Mouse (Mus musculus) liver, embryonic 16.5 days (tissue): ENCODE measurements around the gene Erbb2. TPM values are rescaled to one million over a fixed set of nuclear protein-coding genes. Genes with fewer than 3 reads are reported as not detected.

Experiments used
- ATAC-seq: fragments of 200-750 bp; cut with Nextera tagmentation; 2 replicates; pipeline ENCODE4 v1.8.0; 2017; ENCODE audit warnings: low read depth, mild to moderate bottlenecking, moderate number of reproducible peaks, moderate library complexity
- H3K27ac ChIP-seq: fragments of 300-500 bp; sonication (generic); 2 replicates; pipeline ENCODE4 v1.5.1; 2014; ENCODE audit warnings: mild to moderate bottlenecking, low read length
- H3K27me3 ChIP-seq: fragments of 300-500 bp; sonication (generic); 2 replicates; pipeline ENCODE4 v1.6.1; 2014; ENCODE audit warnings: low read depth, low read length, mixed read lengths; ENCODE audit not compliant: control insufficient read depth, insufficient read depth
- H3K36me3 ChIP-seq: fragments of 300-500 bp; sonication (generic); 2 replicates; pipeline ENCODE4 v1.6.1; 2014; ENCODE audit warnings: mild to moderate bottlenecking; ENCODE audit not compliant: control insufficient read depth, insufficient read depth
- H3K4me1 ChIP-seq: fragments of 300-500 bp; sonication (generic); 2 replicates; pipeline ENCODE4 v1.6.1; 2014; ENCODE audit warnings: low read depth, low read length, mixed read lengths; ENCODE audit not compliant: control insufficient read depth
- H3K4me2 ChIP-seq: fragments of 300-500 bp; sonication (generic); 2 replicates; pipeline ENCODE4 v1.6.1; 2014; ENCODE audit warnings: low read depth, low read length, mixed read lengths
- H3K4me3 ChIP-seq: fragments of 300-500 bp; sonication (generic); 2 replicates; pipeline ENCODE4 v1.5.1; 2014; ENCODE audit warnings: low read depth, mild to moderate bottlenecking, low read length
- H3K9ac ChIP-seq: fragments of 300-500 bp; sonication (generic); 2 replicates; pipeline ENCODE4 v1.6.1; 2014; ENCODE audit warnings: low read depth, low read length
- H3K9me3 ChIP-seq: fragments of 300-500 bp; sonication (generic); replicated peaks from 2 replicates; pipeline ENCODE4 v1.6.1; 2016; ENCODE audit warnings: low read length; ENCODE audit not compliant: control insufficient read depth
- WGBS: fragments of 180-500 bp; shearing (Covaris S2); extraction: QIAGEN DNeasy Blood & Tissue Kit; methylation state at CpG from one replicate; pipeline ENCODE4 v1.1.7; 2014; ENCODE audit not compliant: insufficient replicate concordance; 5-methylcytosine and 5-hydroxymethylcytosine counted together
- polyA plus RNA-seq: library from polyadenylated mRNA; unstranded; fragments of >200 nt; fragmentation: Nextera tagmentation; extraction: Ambion mirVana; gene quantifications from 2 replicates; pipeline ENCODE4 v1.2.1, GENCODE M21; 2015

Erbb2 gene
- polyA plus RNA-seq, 1 experiment from 2014 or later = 2.1 TPM

DNA sequence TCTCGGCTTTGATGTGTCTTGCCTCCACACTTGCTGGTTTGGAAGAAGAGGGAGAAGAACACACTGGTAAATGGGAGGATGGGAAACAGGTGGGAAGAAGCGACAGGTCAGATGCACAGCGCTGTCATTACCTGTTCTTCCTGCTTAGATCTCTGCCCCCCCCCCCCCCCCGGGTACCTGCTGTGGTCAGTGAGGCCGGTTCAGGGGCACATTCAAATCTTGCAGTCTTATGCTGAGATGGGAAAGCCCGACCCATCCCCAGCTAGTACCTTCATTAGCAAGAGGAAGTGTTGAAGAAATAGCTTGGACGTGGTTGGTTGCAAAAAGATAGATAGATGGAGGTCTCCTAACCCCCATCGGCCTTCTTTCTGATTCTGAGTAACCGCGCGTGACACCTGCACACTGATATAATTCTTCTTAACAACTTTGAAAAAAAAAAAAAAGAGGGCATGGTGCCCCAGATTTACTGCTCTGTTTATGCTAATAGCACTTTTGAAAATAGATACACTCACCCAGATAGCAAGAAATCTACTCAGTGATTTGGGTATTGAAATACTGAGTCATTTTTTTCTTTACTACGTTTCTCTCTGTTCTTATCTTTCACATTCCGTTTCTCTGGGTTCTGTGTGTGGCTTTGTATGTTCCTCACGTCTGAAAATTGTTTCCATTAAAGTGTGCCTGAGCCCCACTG lies 64.9 kb downstream of the Erbb2 start:
- no peak for ATAC-seq
- Histone ChIP-seq H3K4me2 (no peak overlapping the region), H3K36me3 (no peaks in the 10 kb centered on the region), H3K27ac (no peak overlapping the region), H3K9ac (no peak overlapping the region), H3K27me3 (no peaks in the 10 kb centered on the region), H3K4me1 (no peaks in the 10 kb centered on the region), H3K4me3 (no peak overlapping the region), H3K9me3 (no peaks in the 10 kb centered on the region)
- 54% methylated on average over 14 of the region's 14 CpGs for WGBS

GRCm38 (mm10) chr11:98479026-98479939 lies 67.0 kb downstream of the Erbb2 start:
- Histone ChIP-seq H3K27me3 (no peaks in the 10 kb centered on the region), H3K27ac (no peak overlapping the region), H3K9ac (no peak overlapping the region), H3K4me3 (no peak overlapping the region), H3K4me1 (no peaks in the 10 kb centered on the region), H3K36me3 (no peaks in the 10 kb centered on the region), H3K9me3 (no peaks in the 10 kb centered on the region), H3K4me2 (no peak overlapping the region)
- ATAC-seq = no peak
- WGBS = 52% methylated on average over 13 of the region's 13 CpGs

- Histone ChIP-seq H3K9me3 (no peaks in the 10 kb centered on the region), H3K27me3 (no peaks in the 10 kb centered on the region), H3K36me3 (no peaks in the 10 kb centered on the region), H3K4me2 (no peak overlapping the region), H3K4me3 (no peak overlapping the region), H3K9ac (no peak overlapping the region), H3K27ac (no peak overlapping the region), H3K4me1 (no peaks in the 10 kb centered on the region)
- ATAC-seq = no peak
- WGBS = 66% methylated on average over 12 of the region's 12 CpGs
Observed at GRCm38 (mm10) chr11:98479940-98480497, 67.7 kb downstream of the Erbb2 start.

DNA sequence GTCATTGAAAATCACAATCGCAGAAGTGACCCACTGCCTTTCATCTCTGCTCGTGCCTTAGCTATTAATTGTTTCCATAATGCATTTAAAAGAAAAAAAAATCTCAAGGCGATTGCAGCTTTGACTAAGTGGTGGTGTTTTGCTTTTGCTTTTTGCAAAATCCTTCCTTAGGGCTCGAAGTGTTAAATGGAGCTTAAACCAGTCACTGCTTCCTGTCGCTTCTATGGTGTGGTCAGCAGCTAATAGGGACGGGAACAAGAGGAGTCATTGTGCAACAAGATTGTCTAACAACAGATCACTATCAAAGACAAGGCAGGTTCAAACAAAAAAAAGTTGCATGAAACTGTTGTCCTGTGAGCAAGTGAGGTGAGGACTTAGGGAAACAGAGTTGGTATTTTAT lies 69.0 kb downstream of the Erbb2 start:
- Histone ChIP-seq H3K4me2 (no peak overlapping the region), H3K9ac (no peak overlapping the region), H3K27ac (no peak overlapping the region), H3K27me3 (no peaks in the 10 kb centered on the region), H3K4me3 (no peak overlapping the region), H3K9me3 (no peaks in the 10 kb centered on the region), H3K4me1 (no peaks in the 10 kb centered on the region), H3K36me3 (no peaks in the 10 kb centered on the region)
- ATAC-seq = no peak
- 34% methylated on average over 6 of the region's 6 CpGs for WGBS

DNA sequence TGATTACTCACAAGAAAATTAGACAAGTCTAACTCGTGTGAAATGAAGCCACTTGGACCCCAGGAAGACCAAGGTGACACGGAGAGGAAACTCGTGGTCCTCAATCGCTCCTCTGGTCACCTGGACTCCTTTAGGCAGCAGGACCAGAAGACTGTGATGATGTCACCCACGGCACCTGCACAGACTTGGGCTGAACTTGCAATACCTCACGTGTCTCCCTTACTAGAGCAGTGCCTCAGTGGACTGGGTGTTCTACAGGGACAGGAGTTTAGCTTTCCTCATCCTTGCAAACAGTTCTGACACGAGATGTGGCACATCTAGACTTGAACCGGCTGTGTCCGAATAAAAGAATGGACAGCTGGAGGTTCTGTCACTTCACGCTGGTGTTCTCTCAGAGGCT lies 69.8 kb downstream of the Erbb2 start:
- Histone ChIP-seq H3K4me3 (no peak overlapping the region), H3K27ac (no peak overlapping the region), H3K4me2 (no peak overlapping the region), H3K27me3 (no peaks in the 10 kb centered on the region), H3K36me3 (no peaks in the 10 kb centered on the region), H3K4me1 (no peaks in the 10 kb centered on the region), H3K9ac (no peak overlapping the region), H3K9me3 (no peaks in the 10 kb centered on the region)
- ATAC-seq = no peak
- 62% methylated on average over 10 of the region's 10 CpGs for WGBS

DNA sequence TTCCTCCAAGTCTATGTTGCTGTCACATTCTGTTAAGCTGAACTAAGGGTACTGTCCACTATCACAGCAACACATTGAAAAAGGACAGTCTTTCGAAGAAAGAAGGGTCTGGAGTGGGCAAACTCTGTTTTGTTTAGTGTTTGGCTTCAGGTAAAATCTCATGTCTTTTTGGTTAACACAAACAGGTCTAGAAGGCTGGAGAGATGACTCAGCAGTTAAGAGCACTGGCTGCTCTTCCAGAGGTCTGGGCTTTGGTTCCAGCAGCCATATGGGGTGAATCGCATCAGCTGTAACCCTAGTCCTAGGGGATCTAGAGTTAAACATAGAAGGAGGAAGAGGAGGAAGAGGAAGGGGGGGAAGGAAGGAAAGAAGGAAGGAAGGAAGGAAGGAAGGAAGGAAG lies 73.5 kb downstream of the Erbb2 start:
- H3K27me3 ChIP-seq = no peaks in the 10 kb centered on the region
- WGBS = 62% methylated on average over 2 of the region's 2 CpGs
- no peak overlapping the region for H3K9ac ChIP-seq
- no peaks in the 10 kb centered on the region for H3K9me3 ChIP-seq
- no peaks in the 10 kb centered on the region for H3K4me1 ChIP-seq
- H3K36me3 ChIP-seq = no peaks in the 10 kb centered on the region
- no peak overlapping the region for H3K27ac ChIP-seq
- no peak overlapping the region for H3K4me2 ChIP-seq
- no peak for ATAC-seq
- no peak overlapping the region for H3K4me3 ChIP-seq

Other genes starting within 250 kb of the Erbb2 start
- 21.1 and 21.5 TPM in 2 replicates for gene Med1, start 219.2 kb upstream of the Erbb2 start, polyA plus RNA-seq
- gene Cdk12, start 209.4 kb upstream of the Erbb2 start, polyA plus RNA-seq = 5.5 and 5.7 TPM in 2 replicates
- not detected in 2 replicates for gene Neurod2, start 82.8 kb upstream of the Erbb2 start, polyA plus RNA-seq
- gene Ppp1r1b, start 64.1 kb upstream of the Erbb2 start, polyA plus RNA-seq = 0.79 and 1.9 TPM in 2 replicates
- 16.5 and 17.3 TPM in 2 replicates for gene Stard3, start 54.1 kb upstream of the Erbb2 start, polyA plus RNA-seq
- 0.98 and 1.7 TPM in 2 replicates for gene Tcap, start 28.7 kb upstream of the Erbb2 start, polyA plus RNA-seq
- 0.12 TPM in 1 of 2 replicates, not detected in the other for gene Pnmt, start 26.0 kb upstream of the Erbb2 start, polyA plus RNA-seq
- 3.3 and 3.4 TPM in 2 replicates for gene Pgap3, start 12.0 kb upstream of the Erbb2 start, polyA plus RNA-seq
- gene Mien1, start 26.5 kb downstream of the Erbb2 start, polyA plus RNA-seq = 55.9 and 57.9 TPM in 2 replicates
- 28.5 and 36.0 TPM in 2 replicates for gene Grb7, start 33.9 kb downstream of the Erbb2 start, polyA plus RNA-seq
- 0.19 and 0.20 TPM in 2 replicates for gene Ikzf3, start 133.6 kb downstream of the Erbb2 start, polyA plus RNA-seq
- gene Zpbp2, start 138.6 kb downstream of the Erbb2 start, polyA plus RNA-seq = 0.60 and 0.85 TPM in 2 replicates
- gene Ormdl3, start 174.9 kb downstream of the Erbb2 start, polyA plus RNA-seq = 36.6 and 38.4 TPM in 2 replicates
- gene Lrrc3c, start 185.8 kb downstream of the Erbb2 start, polyA plus RNA-seq = not detected in 2 replicates
- gene Gm12355, start 213.2 kb downstream of the Erbb2 start, polyA plus RNA-seq = 0.12 and 0.47 TPM in 2 replicates
- not detected in 2 replicates for gene Gsdma3, start 213.9 kb downstream of the Erbb2 start, polyA plus RNA-seq
- not detected in 2 replicates for gene Gsdma2, start 234.3 kb downstream of the Erbb2 start, polyA plus RNA-seq